ENCODE assay signal across 18 mouse cellular contexts in genomic region chr1:88960142-88960541, GRCm38 (mm10).
"Had no signal": no experiment of that assay in that cellular context is flagged by ENCODE, and none has a peak within 500 bp of the region (broad histone marks: within the 10 kb centered on the region; RNA-seq: fewer than 3 reads in every experiment).

No protein-coding gene starts in this region.

- H3K4me3 ChIP-seq: lung, embryonic 15.5 days; megakaryocyte, embryonic 14.5 days; midbrain, embryonic 13.5 days; midbrain, embryonic 15.5 days; neural tube, embryonic 12.5 days; stomach, embryonic 15.5 days had no signal

- H3K27ac ChIP-seq: lung, embryonic 15.5 days; macrophage; midbrain, embryonic 13.5 days; midbrain, embryonic 15.5 days; neural tube, embryonic 12.5 days; stomach, embryonic 15.5 days; stomach, postnatal 0 days had no signal

- DNase-seq: liver, postnatal 0 days; lung, adult 2 months; lung, postnatal 14 days; lung, postnatal 36 days; right cerebral cortex, postnatal 25 days; thymus, adult 2 months; thymus, postnatal 25 days; thymus, postnatal 4 days had no signal

- H3K9me3 ChIP-seq: lung, embryonic 15.5 days; midbrain, embryonic 13.5 days; midbrain, embryonic 15.5 days; neural tube, embryonic 12.5 days; stomach, embryonic 15.5 days had no signal

- H3K36me3 ChIP-seq: lung, embryonic 15.5 days; midbrain, embryonic 13.5 days; midbrain, embryonic 15.5 days; neural tube, embryonic 12.5 days; stomach, embryonic 15.5 days had no signal

- H3K4me1 ChIP-seq: lung, embryonic 15.5 days; megakaryocyte, embryonic 14.5 days; midbrain, embryonic 13.5 days; midbrain, embryonic 15.5 days; stomach, embryonic 15.5 days had no signal

- H3K4me2 ChIP-seq: lung, embryonic 15.5 days; midbrain, embryonic 11.5 days; midbrain, embryonic 13.5 days; midbrain, embryonic 15.5 days; neural tube, embryonic 12.5 days; stomach, embryonic 15.5 days had no signal

- H3K9ac ChIP-seq: liver, postnatal 0 days; lung, embryonic 15.5 days; midbrain, embryonic 13.5 days; midbrain, embryonic 15.5 days; neural tube, embryonic 12.5 days; stomach, embryonic 15.5 days had no signal

- H3K27me3 ChIP-seq: lung, embryonic 15.5 days; megakaryocyte, embryonic 14.5 days; midbrain, embryonic 13.5 days; midbrain, embryonic 15.5 days; neural tube, embryonic 12.5 days; stomach, embryonic 15.5 days had no signal

- ATAC-seq: liver, postnatal 0 days; lung, postnatal 0 days; midbrain, embryonic 13.5 days; midbrain, embryonic 15.5 days had no signal
